9 mouse cellular contexts compared by ENCODE assay signal in the genomic region with DNA sequence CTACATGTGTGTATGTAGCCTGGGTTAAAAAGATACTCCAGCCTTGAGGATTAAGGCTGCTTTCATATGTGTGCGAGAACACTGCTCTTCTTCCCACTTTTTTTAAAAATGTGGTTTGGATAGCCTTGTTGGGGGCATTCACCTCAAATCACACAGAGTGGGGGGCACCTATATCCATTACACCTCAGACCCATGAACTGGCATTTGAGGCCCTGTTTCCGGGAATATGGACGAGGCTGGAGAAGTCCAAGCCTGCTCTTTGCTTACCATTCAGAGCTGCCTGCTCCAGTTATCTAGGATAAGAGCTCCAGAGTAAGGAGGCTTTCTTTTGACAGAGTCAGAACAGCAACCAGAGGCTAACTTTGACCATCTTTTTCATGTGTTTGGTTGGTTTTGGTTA.
DNase-seq lines count a peak whose midpoint lies in the region; ATAC-seq and TF ChIP-seq lines count a peak whose summit lies in the region.
"Had no signal": no experiment of that assay in that cellular context is flagged by ENCODE, and none has a peak within 500 bp of the region (broad histone marks: within the 10 kb centered on the region; RNA-seq: fewer than 3 reads in every experiment).

No protein-coding gene starts in this region.

- WGBS in kidney, adult 2 months: 1% methylated on average over 3 of the region's 3 CpGs
- 51% methylated on average over 3 of the region's 3 CpGs for WGBS in limb, embryonic 15.5 days

- no peaks in the 10 kb centered on the region for H3K9me3 ChIP-seq in limb, embryonic 15.5 days

- H3K4me3 ChIP-seq in kidney, adult 2 months (ENCODE audit: insufficient read depth, low read depth, low read length): peak overlapping the region; percentile 58
- H3K4me3 ChIP-seq in embryonic fibroblast, embryonic 13.5 days (ENCODE audit: insufficient read depth, low read length): peak overlapping the region; percentile 94
- H3K4me3 ChIP-seq in limb, embryonic 15.5 days: peak overlapping the region; percentile 78

- no peaks in the 10 kb centered on the region; the same call in 1 of the 2 replicates for H3K36me3 ChIP-seq in kidney, adult 2 months (ENCODE audit: control insufficient read depth, insufficient read depth, low read length)
- H3K36me3 ChIP-seq in limb, embryonic 15.5 days: peaks cover 11% of the 10 kb centered on the region; the same call in 1 of the 2 replicates

- peak overlapping the region; percentile 99 for H3K9ac ChIP-seq in limb, embryonic 15.5 days

- peak overlapping the region; percentile 85 for H3K4me2 ChIP-seq in limb, embryonic 15.5 days

- peak; percentile 56 for DNase-seq in kidney, adult 2 months
- DNase-seq in kidney, adult 11 months: no peak
- peak; percentile 53 for DNase-seq in MN1 (ENCODE audit: low spot score)
- DNase-seq in embryo, embryonic 10 days (ENCODE audit: low spot score): no peak
- DNase-seq in thymus, adult 18-20 months: no peak
- DNase-seq in urinary bladder, postnatal 14 days (ENCODE audit: low spot score): no peak
- DNase-seq: thymus, postnatal 14 days had no signal

- H3K4me1 ChIP-seq in kidney, adult 2 months (ENCODE audit: control insufficient read depth, insufficient read depth, low read length): peaks cover 31% of the 10 kb centered on the region
- peaks cover 11% of the 10 kb centered on the region for H3K4me1 ChIP-seq in embryonic fibroblast, embryonic 13.5 days (ENCODE audit: control insufficient read depth, insufficient read depth, low read length)
- H3K4me1 ChIP-seq in limb, embryonic 15.5 days: peaks cover 60% of the 10 kb centered on the region

- peak overlapping the region; percentile 98 for H3K27ac ChIP-seq in kidney, adult 2 months (ENCODE audit: insufficient read depth, low read depth, low read length)
- H3K27ac ChIP-seq in embryonic fibroblast, embryonic 13.5 days (ENCODE audit: insufficient read depth, low read length): peak overlapping the region; percentile 37; the same call in 1 of the 2 replicates
- no peak overlapping the region for H3K27ac ChIP-seq in limb, embryonic 15.5 days

- H3K27me3 ChIP-seq in kidney, adult 2 months (replicated peaks; ENCODE audit: control insufficient read depth, insufficient read depth, low read length): no peaks in the 10 kb centered on the region
- H3K27me3 ChIP-seq in limb, embryonic 15.5 days: no peaks in the 10 kb centered on the region

- no peak for ATAC-seq in limb, embryonic 15.5 days (ENCODE audit: insufficient number of reproducible peaks, low FRiP score, low TSS enrichment, low read depth)

- TF ChIP-seq POLR2A in kidney, adult 2 months (IDR thresholded peaks at IDR 0.05; ENCODE audit: low read depth, low read length): no peak
- TF ChIP-seq POLR2A in embryonic fibroblast, embryonic 13.5 days (IDR thresholded peaks at IDR 0.05; ENCODE audit: low read depth, low read length): no peak

- TF ChIP-seq CTCF in kidney, adult 2 months (conservative IDR thresholded peaks at IDR 0.05; ENCODE audit: insufficient read depth, insufficient read length, low read depth, low read length): no peak
- TF ChIP-seq CTCF in embryonic fibroblast, embryonic 13.5 days (IDR thresholded peaks at IDR 0.05; ENCODE audit: borderline replicate concordance, insufficient read depth, low read length): no peak

Comparison
In these comparisons a context has a peak if more than half of its experiments do, and no peak if none do; other contexts are left out.
1. DNase-seq: peak in kidney, adult 2 months (single experiment) and MN1 (single experiment); none in kidney, adult 11 months (single experiment), embryo, embryonic 10 days (single experiment), thymus, adult 18-20 months (0 of 2) and urinary bladder, postnatal 14 days (single experiment).
2. Peak in every context shown above with its lines, with median percentiles within 50 percentile points of each other: H3K4me3 ChIP-seq.